Comparison of ENCODE assay signal across 9 mouse cellular contexts in genomic region chr10:45446215-45446614, GRCm38 (mm10). TPM values are rescaled to one million over a fixed set of nuclear protein-coding genes. Genes with fewer than 3 reads are reported as not detected.
DNase-seq lines count a peak whose midpoint lies in the region; ATAC-seq lines count a peak whose summit lies in the region.
"Had no signal": no experiment of that assay in that cellular context is flagged by ENCODE, and none has a peak within 500 bp of the region (broad histone marks: within the 10 kb centered on the region; RNA-seq: fewer than 3 reads in every experiment).

No protein-coding gene starts in this region.

- no peaks in the 10 kb centered on the region for H3K9me3 ChIP-seq in heart, embryonic 14.5 days (ENCODE audit: control insufficient read depth, low read length)
- H3K9me3 ChIP-seq in hindbrain, embryonic 12.5 days (replicated peaks): no peaks in the 10 kb centered on the region
- no peaks in the 10 kb centered on the region for H3K9me3 ChIP-seq in midbrain, embryonic 12.5 days

- no peak for DNase-seq in heart, postnatal 36 days
- peak; percentile 81 for DNase-seq in R1 (ENCODE audit: low read depth, low spot score)
- DNase-seq in adrenal gland, adult 2 months: no peak
- no peak for DNase-seq in frontal cortex, postnatal 36 days (ENCODE audit: low spot score in 2 of 2)
- DNase-seq in urinary bladder, adult 18-20 months (ENCODE audit: low spot score in 2 of 2): no peak

- intact Hi-C loops in heart, postnatal 36 days (cut with DNase I): no loop called here

- peak overlapping the region; percentile 55 for H3K9ac ChIP-seq in heart, embryonic 14.5 days (ENCODE audit: low read length)
- H3K9ac ChIP-seq in hindbrain, embryonic 12.5 days: peak overlapping the region; percentile 63
- H3K9ac ChIP-seq in midbrain, embryonic 12.5 days (replicated peaks): peak overlapping the region; percentile 38

- peak overlapping the region; percentile 56 for H3K4me2 ChIP-seq in heart, embryonic 14.5 days (ENCODE audit: low read length)
- peak overlapping the region; percentile 48 for H3K4me2 ChIP-seq in hindbrain, embryonic 12.5 days (replicated peaks)
- H3K4me2 ChIP-seq in midbrain, embryonic 12.5 days (replicated peaks): peak overlapping the region; percentile 46

- H3K4me1 ChIP-seq in heart, embryonic 14.5 days (ENCODE audit: control insufficient read depth in 2 of 2, insufficient read depth in 2 of 2, low read length in 2 of 2): no peaks in the 10 kb centered on the region
- H3K4me1 ChIP-seq in hindbrain, embryonic 12.5 days: peaks cover 4% of the 10 kb centered on the region
- peaks cover 11% of the 10 kb centered on the region; the same call in 1 of the 2 replicates for H3K4me1 ChIP-seq in midbrain, embryonic 12.5 days

- ATAC-seq in heart, embryonic 14.5 days (ENCODE audit: insufficient number of reproducible peaks, insufficient read depth, low FRiP score, low read depth): no peak
- ATAC-seq in hindbrain, embryonic 12.5 days (ENCODE audit: low FRiP score): peak; percentile 76
- peak; percentile 82 for ATAC-seq in midbrain, embryonic 12.5 days (ENCODE audit: low FRiP score, low read depth)

- H3K27ac ChIP-seq in heart, embryonic 14.5 days (replicated peaks in 1 of 2; ENCODE audit: control insufficient read depth in 1 of 2, insufficient read depth in 1 of 2, low read depth in 2 of 2, low read length in 2 of 2): 0 out of 4 replicates have a peak overlapping the region, but pooled peaks of 1 of the 2 experiments have one; percentile 1
- H3K27ac ChIP-seq in hindbrain, embryonic 12.5 days: peak overlapping the region; percentile 85
- peak overlapping the region; percentile 75 for H3K27ac ChIP-seq in midbrain, embryonic 12.5 days (replicated peaks)

- H3K4me3 ChIP-seq in heart, embryonic 14.5 days (ENCODE audit: control insufficient read depth in 1 of 2, insufficient read depth in 1 of 2, low read depth in 1 of 2, low read length in 2 of 2): peak overlapping the region; percentile 14 to 24; a peak in 3 of 4 replicates
- H3K4me3 ChIP-seq in hindbrain, embryonic 12.5 days: peak overlapping the region; percentile 22
- peak overlapping the region; percentile 22 for H3K4me3 ChIP-seq in midbrain, embryonic 12.5 days

- no peaks in the 10 kb centered on the region for H3K27me3 ChIP-seq in heart, embryonic 14.5 days (ENCODE audit: control insufficient read depth, insufficient read depth, low read length)
- no peaks in the 10 kb centered on the region for H3K27me3 ChIP-seq in hindbrain, embryonic 12.5 days
- H3K27me3 ChIP-seq in midbrain, embryonic 12.5 days: no peaks in the 10 kb centered on the region

- 8% methylated on average over 8 of the region's 8 CpGs for WGBS in heart, embryonic 14.5 days
- WGBS in hindbrain, embryonic 12.5 days: 6% methylated on average over 8 of the region's 8 CpGs
- 3% methylated on average over 8 of the region's 8 CpGs for WGBS in midbrain, embryonic 12.5 days

- H3K36me3 ChIP-seq in heart, embryonic 14.5 days (ENCODE audit: control insufficient read depth, insufficient read depth, low read length): no peaks in the 10 kb centered on the region
- no peaks in the 10 kb centered on the region for H3K36me3 ChIP-seq in hindbrain, embryonic 12.5 days
- H3K36me3 ChIP-seq in midbrain, embryonic 12.5 days: no peaks in the 10 kb centered on the region

RNA-seq across cellular contexts. Expression of gene Lin28b, which starts 40.0 kb away (rescaled TPM):
- polyA plus RNA-seq in heart, embryonic 14.5 days (2014; fragmentation: Nextera tagmentation; extraction: Ambion mirVana): 3.0 and 3.2 TPM in 2 replicates
- total RNA-seq in heart, postnatal 36 days (2021): under 1 TPM; 0.16 to 0.17 TPM
- polyA plus RNA-seq in hindbrain, embryonic 12.5 days (2016; fragmentation: Nextera tagmentation; extraction: Ambion mirVana): 11.1 and 12.7 TPM in 2 replicates
- polyA plus RNA-seq in midbrain, embryonic 12.5 days (2016; fragmentation: Nextera tagmentation; extraction: Ambion mirVana): 15.6 and 20.6 TPM in 2 replicates
- total RNA-seq in adrenal gland, adult 2 months (2021): not detected
- not detected in 2 replicates for polyA plus RNA-seq in adrenal gland, adult 2 months (2012; rRNA removed)
- total RNA-seq: hematopoietic stem cell, adult 5-6 weeks had no signal
